Mouse (Mus musculus) cerebellum, postnatal 25 days (tissue): ENCODE data around the gene Nudt9.

ENCODE experiments used
- DNase-seq, 2 experiments: peaks; one replicate each; pipeline ENCODE4 v3.0.0; 2021; ENCODE audit warnings: mixed read lengths in 2 of 2

Nudt9 gene

GRCm38 (mm10) chr5:104036686-104037085, 9.4 kb upstream of the Nudt9 start:
- no peak for DNase-seq

GRCm38 (mm10) chr5:104039154-104039932, 6.8 kb upstream of the Nudt9 start:
- DNase-seq = peak; percentile 25 to 67

GRCm38 (mm10) chr5:104042906-104043305, 3.2 kb upstream of the Nudt9 start:
- DNase-seq = no peak

GRCm38 (mm10) chr5:104043704-104044103, 2.4 kb upstream of the Nudt9 start:
- DNase-seq = no peak

GRCm38 (mm10) chr5:104047200-104048105, 1.3 kb downstream of the Nudt9 start:
- DNase-seq = peak in 1 of 2 experiments; percentile 31

GRCm38 (mm10) chr5:104048139-104048538, 2.0 kb downstream of the Nudt9 start:
- no peak for DNase-seq

- peak in 1 of 2 experiments; percentile 36 for DNase-seq
Observed at GRCm38 (mm10) chr5:104052956-104053355, 6.8 kb downstream of the Nudt9 start.

- no peak for DNase-seq
Observed at GRCm38 (mm10) chr5:104054938-104055337, 8.8 kb downstream of the Nudt9 start.

- DNase-seq = no peak
Observed at GRCm38 (mm10) chr5:104055816-104056215, 9.7 kb downstream of the Nudt9 start.

- DNase-seq = no peak
Observed at GRCm38 (mm10) chr5:104056295-104056694, 10.2 kb downstream of the Nudt9 start.

GRCm38 (mm10) chr5:104058021-104058420, 11.9 kb downstream of the Nudt9 start:
- peak in 1 of 2 experiments; percentile 43 for DNase-seq

- DNase-seq = no peak
Observed at GRCm38 (mm10) chr5:104059628-104060027, 13.5 kb downstream of the Nudt9 start.

GRCm38 (mm10) chr5:104060429-104060828, 14.3 kb downstream of the Nudt9 start:
- DNase-seq = no peak

- DNase-seq = no peak
Observed at GRCm38 (mm10) chr5:104061936-104062772, 16.0 kb downstream of the Nudt9 start.

GRCm38 (mm10) chr5:104062773-104063551, 16.9 kb downstream of the Nudt9 start:
- no peak for DNase-seq

GRCm38 (mm10) chr5:104068751-104069150, 22.6 kb downstream of the Nudt9 start:
- DNase-seq = peak in 1 of 2 experiments; percentile 32

- no peak for DNase-seq
Observed at GRCm38 (mm10) chr5:104071048-104071447, 24.9 kb downstream of the Nudt9 start.

- DNase-seq = no peak
Observed at GRCm38 (mm10) chr5:104072272-104072886, 26.3 kb downstream of the Nudt9 start.

- no peak for DNase-seq
Observed at GRCm38 (mm10) chr5:104073602-104074001, 27.5 kb downstream of the Nudt9 start.

- DNase-seq = peak; percentile 74 to 85
Observed at GRCm38 (mm10) chr5:104074388-104074787, 28.3 kb downstream of the Nudt9 start.

GRCm38 (mm10) chr5:104076361-104076760, 30.3 kb downstream of the Nudt9 start:
- DNase-seq = peak; percentile 41 to 64
